Mouse (Mus musculus): ENCODE measurements around the gene Polr2l.

The Polr2l gene

GRCm38 (mm10) chr7:141467230-141468030 lies 7.5 kb downstream of the Polr2l start, which contains the start of gene Cd151:
Gene Cd151, plus strand, starts transcription at chr7:141467392.
- DNase-seq (ENCODE audit: low spot score): peak; percentile 93

DNA sequence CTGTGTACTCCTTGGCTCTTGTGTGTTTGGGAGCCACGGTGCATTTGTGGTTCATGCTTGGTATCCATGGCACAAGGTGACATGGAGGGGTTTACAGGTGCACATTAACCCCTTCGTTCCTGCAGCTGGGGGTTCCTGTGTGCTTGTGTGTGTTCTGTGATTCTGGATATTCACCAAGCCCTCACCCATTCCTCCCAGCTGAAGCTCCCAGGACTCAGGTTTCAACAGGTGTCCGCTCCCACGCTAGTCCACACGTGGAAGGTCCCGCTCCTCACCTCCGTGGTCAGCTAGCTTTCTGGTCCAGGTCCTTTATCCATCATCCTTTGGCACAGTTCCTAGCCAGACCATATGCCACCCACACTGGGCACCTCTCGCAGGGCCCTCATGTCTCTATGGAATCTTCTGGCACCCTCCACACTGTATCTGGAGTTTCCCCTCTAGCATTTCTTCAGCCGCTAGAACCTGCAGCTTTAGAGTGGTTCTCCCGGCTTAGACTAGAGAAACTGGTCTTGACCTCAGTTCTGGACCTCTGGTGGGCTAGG lies 8.3 kb downstream of the Polr2l start:
- no peak for DNase-seq (ENCODE audit: low spot score)

DNA sequence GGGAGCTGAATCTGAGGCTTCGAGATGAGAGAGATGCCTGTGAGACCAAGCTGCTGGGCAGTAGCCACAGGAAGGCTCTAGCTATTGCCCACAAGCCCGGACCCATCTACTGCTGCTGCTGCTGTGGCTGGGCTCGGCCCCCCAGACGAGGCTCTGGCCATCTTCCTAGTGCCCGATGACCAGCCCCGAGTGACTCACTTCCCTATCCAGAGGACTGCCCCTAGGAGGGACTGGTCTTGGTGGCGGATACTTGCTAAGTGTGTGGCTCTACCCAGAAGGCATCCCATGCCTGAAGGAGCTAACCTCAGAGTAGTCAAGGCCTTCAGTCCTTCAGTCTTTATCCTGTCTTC lies 8.9 kb downstream of the Polr2l start:
- DNase-seq (ENCODE audit: low spot score): no peak

DNA sequence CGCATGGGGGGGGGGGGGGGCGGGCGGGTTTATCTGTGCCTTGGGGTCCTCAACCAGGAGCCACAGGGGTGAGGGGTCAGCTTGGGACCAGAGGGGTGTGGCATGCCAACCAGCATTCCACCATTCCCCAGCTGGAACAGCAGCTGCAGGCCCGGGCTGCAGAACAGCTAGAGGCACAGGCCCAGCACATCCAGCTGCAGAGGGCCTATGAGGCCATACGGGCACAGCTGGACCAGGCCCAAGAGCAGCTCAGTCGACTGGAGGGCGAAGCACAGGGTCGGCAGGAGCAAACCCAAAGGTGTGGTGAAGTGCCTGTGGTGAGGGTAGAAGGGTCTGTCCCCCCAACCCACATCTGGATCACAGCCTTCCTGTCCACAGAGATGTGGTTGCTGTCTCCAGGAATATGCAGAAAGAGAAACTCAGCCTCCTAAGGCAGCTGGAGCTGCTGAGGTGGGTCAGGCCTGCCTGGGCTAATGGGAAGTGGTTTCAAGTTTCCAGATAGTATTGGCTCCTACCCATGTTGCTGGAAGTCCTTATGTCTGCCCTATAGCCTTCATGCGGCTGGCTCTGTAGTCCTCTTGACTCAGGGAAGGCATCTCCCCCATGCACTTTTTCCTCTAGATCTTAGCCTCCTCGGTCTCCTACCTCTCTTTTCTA lies 9.4 kb downstream of the Polr2l start:
- no peak for DNase-seq (ENCODE audit: low spot score)

DNA sequence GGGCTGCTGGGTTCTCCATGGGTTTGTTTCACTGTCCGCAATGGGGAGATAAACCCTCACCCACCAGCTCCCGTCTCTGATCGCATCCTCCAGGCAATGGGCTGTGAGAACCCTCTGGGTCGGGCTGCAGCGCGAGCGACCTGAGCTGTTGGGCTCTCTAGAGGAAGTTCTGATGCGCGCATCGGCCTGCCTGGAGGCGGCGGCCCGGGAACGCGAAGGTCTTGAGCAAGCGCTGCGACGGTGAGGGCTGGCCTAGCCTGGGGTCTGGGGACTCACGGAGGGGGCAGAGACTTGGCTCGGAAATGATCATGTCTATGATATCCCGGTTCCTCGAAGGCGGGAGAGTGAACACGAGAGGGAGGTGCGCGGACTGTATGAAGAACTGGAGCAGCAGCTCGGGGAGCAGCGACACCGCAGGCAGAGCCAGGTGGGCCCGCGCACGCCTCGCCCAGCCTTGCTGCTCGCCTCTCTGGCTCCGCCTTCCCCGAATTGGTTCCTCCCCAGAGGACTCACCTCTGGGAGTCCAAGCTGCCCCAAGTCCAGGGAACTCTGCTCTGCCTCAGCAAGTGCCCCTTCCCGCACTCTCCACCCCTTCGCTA lies 10.2 kb downstream of the Polr2l start:
- DNase-seq (ENCODE audit: low spot score): peak; percentile 67

- no peak for DNase-seq (ENCODE audit: low spot score)
These were observed 10.9 kb downstream of the Polr2l start for GRCm38 (mm10) chr7:141463824-141464602.

DNA sequence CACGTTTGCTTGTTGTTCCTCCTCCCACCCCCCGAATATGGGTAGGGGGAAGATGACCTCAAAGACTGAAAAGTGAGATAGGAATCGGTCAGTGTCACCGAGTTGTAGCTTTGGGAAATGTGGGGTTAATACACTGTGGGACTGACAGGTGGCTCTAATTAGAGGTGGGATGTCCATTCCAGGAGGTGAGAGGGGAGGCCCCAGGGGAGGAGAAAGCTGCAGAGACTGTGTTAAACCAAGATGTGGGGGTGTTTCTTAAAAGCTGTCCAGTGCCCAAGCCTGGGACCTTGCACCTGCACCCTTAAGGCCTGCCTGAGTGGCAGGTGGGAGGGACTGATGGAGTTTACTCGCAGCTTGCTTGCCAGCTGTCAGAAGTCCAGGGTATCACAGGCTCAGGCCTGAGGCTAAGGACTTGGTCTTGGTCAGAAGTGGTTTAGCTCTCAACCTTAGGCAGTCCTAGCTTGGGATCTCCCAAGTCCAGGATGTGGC lies 12.6 kb downstream of the Polr2l start:
- no peak for DNase-seq (ENCODE audit: low spot score)

- DNase-seq (ENCODE audit: low spot score): no peak
These were observed 13.2 kb downstream of the Polr2l start for GRCm38 (mm10) chr7:141461521-141462332.

DNA sequence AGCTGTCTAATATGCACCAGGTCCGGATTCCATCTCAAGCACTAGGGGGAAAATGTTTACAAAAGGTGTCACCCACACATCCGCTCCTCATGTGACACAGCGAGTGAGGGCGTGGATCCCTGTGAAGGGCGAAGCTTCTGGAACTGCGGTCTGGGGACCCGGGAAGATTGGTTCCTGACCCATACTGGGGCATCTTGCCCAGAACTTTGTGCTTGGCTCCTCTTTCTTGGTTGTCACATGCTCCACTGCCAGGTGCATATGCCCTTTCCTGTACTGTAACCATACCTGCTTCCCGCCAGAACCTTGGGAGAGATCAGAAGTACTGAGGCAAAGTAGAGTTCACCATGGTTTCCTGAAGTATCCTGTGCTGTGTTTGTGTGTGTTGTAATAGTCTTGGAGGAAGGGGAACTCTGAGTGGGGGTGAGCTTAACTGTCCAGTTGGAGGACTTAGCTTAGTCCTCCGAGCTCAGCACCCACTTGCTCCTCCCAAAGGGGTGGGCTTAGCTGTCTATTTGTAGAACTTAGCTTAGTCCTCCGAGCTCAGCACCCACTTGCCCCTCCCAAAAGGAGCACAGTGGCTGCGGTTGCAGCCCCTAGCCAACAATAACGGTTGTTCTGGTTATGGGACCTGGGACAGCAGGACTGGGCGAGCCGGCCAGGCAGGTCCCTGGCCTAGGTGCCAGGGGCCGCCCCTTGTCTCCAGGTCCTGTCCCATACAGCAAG lies 14.4 kb downstream of the Polr2l start, which contains the start of gene Cracr2b:
Cracr2b (plus strand) TSS at position 704 of the 723 bp plus-strand sequence.
- DNase-seq (ENCODE audit: low spot score): no peak

DNA sequence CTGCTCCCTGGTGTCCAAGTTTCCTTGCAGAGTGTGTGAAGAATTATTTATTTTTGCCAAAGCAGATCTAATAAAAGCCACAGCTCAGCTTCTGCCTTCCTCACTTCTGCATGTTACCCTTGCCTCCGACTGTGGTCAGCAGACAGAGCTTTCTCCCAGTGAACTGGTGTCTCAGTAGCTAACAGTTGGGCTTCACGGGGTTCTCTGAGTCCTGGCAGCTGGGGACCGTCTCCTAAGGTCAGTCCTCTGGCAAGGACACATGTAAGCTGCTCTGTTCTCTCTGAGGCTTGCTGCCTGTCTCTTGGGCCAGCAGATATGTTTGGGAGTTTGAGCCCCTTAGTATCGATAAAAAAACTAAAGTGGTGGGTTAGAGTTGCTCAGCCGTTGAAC lies 14.9 kb downstream of the Polr2l start:
- no peak for DNase-seq (ENCODE audit: low spot score)

- DNase-seq (ENCODE audit: low spot score): no peak
These were observed 15.6 kb downstream of the Polr2l start for GRCm38 (mm10) chr7:141459301-141459711.

GRCm38 (mm10) chr7:141458661-141459060 lies 16.3 kb downstream of the Polr2l start:
- no peak for DNase-seq (ENCODE audit: low spot score)

GRCm38 (mm10) chr7:141457986-141458660 lies 16.8 kb downstream of the Polr2l start:
- DNase-seq (ENCODE audit: low spot score): no peak

DNA sequence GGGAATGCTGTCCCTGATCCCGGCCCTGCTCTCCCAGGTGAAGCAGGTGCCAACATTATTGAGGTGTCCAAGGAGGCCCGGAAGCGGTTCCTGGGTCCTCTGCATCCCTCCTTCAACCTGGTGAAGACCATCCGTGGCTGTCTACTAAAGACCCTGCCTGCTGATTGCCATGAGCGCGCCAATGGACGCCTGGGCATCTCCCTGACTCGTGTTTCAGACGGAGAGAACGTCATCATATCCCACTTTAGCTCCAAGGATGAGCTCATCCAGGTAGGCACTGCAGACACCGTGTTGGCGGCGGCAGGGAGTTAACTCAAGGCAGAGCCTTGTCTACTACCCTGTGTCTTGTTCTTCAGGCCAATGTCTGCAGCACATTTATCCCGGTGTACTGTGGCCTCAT lies 17.7 kb downstream of the Polr2l start:
- no peak for DNase-seq (ENCODE audit: low spot score)

- DNase-seq (ENCODE audit: low spot score): peak; percentile 65
These were observed 18.2 kb downstream of the Polr2l start for GRCm38 (mm10) chr7:141456739-141457138.

DNA sequence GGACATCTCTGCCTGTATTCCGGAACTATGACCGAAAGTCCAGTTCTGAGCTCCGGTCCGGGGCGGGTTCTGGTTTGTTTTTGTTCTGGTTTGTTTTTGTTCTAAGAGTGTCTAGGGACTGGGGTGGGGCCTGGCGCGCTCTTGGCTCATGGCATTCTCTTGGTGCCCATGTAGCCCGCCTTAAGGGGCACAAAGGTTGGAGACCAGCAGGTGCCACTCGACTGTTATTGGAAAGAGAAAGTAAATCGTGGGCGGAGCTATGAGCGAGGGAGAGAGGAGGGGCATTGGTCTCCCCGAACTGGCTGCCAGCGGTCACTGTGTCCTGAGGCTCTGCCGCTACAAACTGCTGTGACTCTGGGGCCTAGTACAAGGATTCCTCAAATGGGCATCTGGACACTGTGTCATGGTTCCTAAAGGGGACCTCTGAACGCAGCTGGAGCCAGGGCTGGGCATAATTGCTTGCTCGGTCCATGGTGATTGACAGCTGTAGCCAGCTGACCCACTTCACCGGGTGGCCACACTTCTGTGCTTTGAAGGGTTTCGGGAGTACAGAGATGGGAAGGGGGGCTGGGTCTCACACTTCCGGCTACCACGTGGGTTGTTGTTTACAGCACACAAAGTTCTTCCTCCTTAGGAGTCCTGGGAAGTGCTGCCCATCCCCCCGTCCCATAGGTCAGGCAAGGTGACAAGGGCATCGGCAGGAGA lies 19.2 kb downstream of the Polr2l start:
- DNase-seq (ENCODE audit: low spot score): peak; percentile 79

GRCm38 (mm10) chr7:141454967-141455551 lies 19.9 kb downstream of the Polr2l start, which contains the start of gene Pnpla2:
Gene Pnpla2, plus strand, starts transcription at chr7:141455198.
- DNase-seq (ENCODE audit: low spot score): peak; percentile 97

- no peak for DNase-seq (ENCODE audit: low spot score)
These were observed 21.3 kb downstream of the Polr2l start for GRCm38 (mm10) chr7:141453636-141454035.

GRCm38 (mm10) chr7:141451928-141452327 lies 23.0 kb downstream of the Polr2l start:
- no peak for DNase-seq (ENCODE audit: low spot score)
